Mouse (Mus musculus): ENCODE measurements around the gene Nxpe4.
A peak's percentile ranks its signal among the peaks of the same experiment; 100 is the strongest.
"Not testable (repeated sequence)": the region's sequence is repeated elsewhere in the genome, so short reads cannot be mapped to it uniquely, and the experiment has no call there.

The Nxpe4 gene

GRCm38 (mm10) chr9:48410217-48411035 is 248.6 kb downstream of the Nxpe4 start:
- no peak for DNase-seq (ENCODE audit: low read depth, low spot score)

- DNase-seq (ENCODE audit: low read depth, low spot score) = no peak
These were observed 251.8 kb downstream of the Nxpe4 start for GRCm38 (mm10) chr9:48413591-48413990.

- DNase-seq (ENCODE audit: low read depth, low spot score) = not testable (repeated sequence)
These were observed 255.5 kb downstream of the Nxpe4 start for GRCm38 (mm10) chr9:48417366-48417765.

- DNase-seq (ENCODE audit: low read depth, low spot score) = no peak
These were observed 256.2 kb downstream of the Nxpe4 start for GRCm38 (mm10) chr9:48417994-48418393.

GRCm38 (mm10) chr9:48418397-48418796 is 256.6 kb downstream of the Nxpe4 start:
- DNase-seq (ENCODE audit: low read depth, low spot score) = no peak

- no peak for DNase-seq (ENCODE audit: low read depth, low spot score)
These were observed 257.0 kb downstream of the Nxpe4 start for GRCm38 (mm10) chr9:48418829-48419228.

- no peak for DNase-seq (ENCODE audit: low read depth, low spot score)
These were observed 258.6 kb downstream of the Nxpe4 start for GRCm38 (mm10) chr9:48420437-48420836.

- no peak for DNase-seq (ENCODE audit: low read depth, low spot score)
These were observed 259.2 kb downstream of the Nxpe4 start for GRCm38 (mm10) chr9:48421029-48421428.

- DNase-seq (ENCODE audit: low read depth, low spot score) = no peak
These were observed 259.7 kb downstream of the Nxpe4 start for GRCm38 (mm10) chr9:48421561-48421960.

GRCm38 (mm10) chr9:48422382-48422781 is 260.6 kb downstream of the Nxpe4 start:
- DNase-seq (ENCODE audit: low read depth, low spot score) = no peak

GRCm38 (mm10) chr9:48423256-48423655 is 261.4 kb downstream of the Nxpe4 start:
- no peak for DNase-seq (ENCODE audit: low read depth, low spot score)

- DNase-seq (ENCODE audit: low read depth, low spot score) = no peak
These were observed 265.4 kb downstream of the Nxpe4 start for GRCm38 (mm10) chr9:48427176-48427575.

- no peak for DNase-seq (ENCODE audit: low read depth, low spot score)
These were observed 270.6 kb downstream of the Nxpe4 start for GRCm38 (mm10) chr9:48432449-48432848.

GRCm38 (mm10) chr9:48443873-48444272 is 282.1 kb downstream of the Nxpe4 start:
- no peak for DNase-seq (ENCODE audit: low read depth, low spot score)

- no peak for DNase-seq (ENCODE audit: low read depth, low spot score)
These were observed 283.0 kb downstream of the Nxpe4 start for GRCm38 (mm10) chr9:48444821-48445220.

GRCm38 (mm10) chr9:48447783-48448209 is 286.0 kb downstream of the Nxpe4 start:
- DNase-seq (ENCODE audit: low read depth, low spot score) = peak; percentile 53

All from brain, adult 2 months (tissue).